In the genomic region with DNA sequence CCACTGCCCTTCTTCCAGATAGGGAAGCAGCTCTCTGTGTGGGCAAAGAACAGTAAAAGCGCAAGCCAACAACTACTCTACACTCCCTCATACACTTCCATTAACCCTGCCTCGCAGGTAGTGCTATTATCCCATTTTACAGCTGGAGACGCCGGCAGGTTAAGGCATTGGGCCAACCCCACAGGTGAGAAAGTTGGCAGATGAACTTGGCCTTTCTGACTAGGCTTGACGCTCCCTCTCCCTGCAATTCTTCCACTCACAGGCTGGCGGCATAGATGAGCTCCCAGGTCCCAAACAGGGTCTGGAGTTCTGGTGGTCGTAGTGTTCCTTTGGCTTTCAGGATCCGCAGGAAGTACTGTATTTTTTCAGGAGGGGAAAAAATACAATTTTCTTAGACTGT, we compare ENCODE assay signal across 9 mouse cellular contexts. TPM values are rescaled to one million over a fixed set of nuclear protein-coding genes. Genes with fewer than 3 reads are reported as not detected.
DNase-seq lines count a peak whose midpoint lies in the region; ATAC-seq lines count a peak whose summit lies in the region.
"Had no signal": no experiment of that assay in that cellular context is flagged by ENCODE, and none has a peak within 500 bp of the region (broad histone marks: within the 10 kb centered on the region; RNA-seq: fewer than 3 reads in every experiment).

No protein-coding gene starts in this region.

- peak; percentile 28; the same call in 1 of the 2 replicates for ATAC-seq in heart, embryonic 16.5 days (replicated peaks; ENCODE audit: extremely low read depth, insufficient read depth, low FRiP score)

- peak overlapping the region; percentile 68; the same call in 1 of the 2 replicates for H3K27ac ChIP-seq in heart, embryonic 16.5 days (ENCODE audit: low read length)

- peak overlapping the region; percentile 79 for H3K9ac ChIP-seq in heart, embryonic 16.5 days (ENCODE audit: low read length)

- intact Hi-C loops in heart, postnatal 25 days (cut with DNase I) = no loop called here
- intact Hi-C loops in gastrocnemius, postnatal 14 days (cut with DNase I; ENCODE audit: low total_unique reads) = no loop called here
- intact Hi-C loops in left cerebral cortex, postnatal 10 days (cut with DNase I) = no loop called here

- H3K4me3 ChIP-seq in heart, embryonic 16.5 days (ENCODE audit: low read length) = peak overlapping the region; percentile 77

- no peak for DNase-seq in heart, postnatal 25 days (ENCODE audit: low spot score)
- peak; percentile 89 for DNase-seq in R1 (ENCODE audit: low read depth, low spot score)
- peak; percentile 53 for DNase-seq in forelimb bud, embryonic 11.5 days (ENCODE audit: low read depth, low spot score)
- DNase-seq in liver = peak; percentile 71
- DNase-seq in retina, embryonic 14.5 days (ENCODE audit: low spot score) = peak; percentile 67
- no peak for DNase-seq in gastrocnemius, postnatal 14 days
- no peak for DNase-seq in left cerebral cortex, postnatal 10 days (ENCODE audit: extremely low spot score in 1 of 2, low spot score in 2 of 2)

- H3K36me3 ChIP-seq in heart, embryonic 16.5 days (ENCODE audit: control insufficient read depth, insufficient read depth) = 0 out of 2 replicates have a peak, but pooled peaks cover 3% of the 10 kb centered on the region

- 13% methylated on average over 8 of the region's 8 CpGs for WGBS in heart, embryonic 16.5 days

- no peaks in the 10 kb centered on the region for H3K27me3 ChIP-seq in heart, embryonic 16.5 days (ENCODE audit: control insufficient read depth, insufficient read depth, low read length)

- H3K4me2 ChIP-seq in heart, embryonic 16.5 days (ENCODE audit: low read depth, low read length) = peak overlapping the region; percentile 89

- H3K9me3 ChIP-seq in heart, embryonic 16.5 days (replicated peaks; ENCODE audit: control insufficient read depth, low read length) = no peaks in the 10 kb centered on the region

- peaks cover 32% of the 10 kb centered on the region for H3K4me1 ChIP-seq in heart, embryonic 16.5 days (ENCODE audit: control insufficient read depth, insufficient read depth, low read length)

RNA-seq across cellular contexts. Expression of a gene that starts 0.5 kb away (rescaled TPM):
- 38.9 and 43.4 TPM in 2 replicates for polyA plus RNA-seq in heart, embryonic 16.5 days (2015; fragmentation: Nextera tagmentation; extraction: Ambion mirVana)
- under 1 TPM; 0.39 to 0.61 TPM for total RNA-seq in heart, postnatal 25 days (2021)
- total RNA-seq in gastrocnemius, postnatal 14 days (2021) = 1 to 10 TPM; 1.3 to 1.6 TPM
- 1 to 10 TPM; 1.1 to 1.4 TPM for total RNA-seq in left cerebral cortex, postnatal 10 days (2021)

RNA-seq across cellular contexts. Expression of a gene that starts 6.3 kb away (rescaled TPM):
- 76.9 and 81.5 TPM in 2 replicates for polyA plus RNA-seq in heart, embryonic 16.5 days (2015; fragmentation: Nextera tagmentation; extraction: Ambion mirVana)
- 10 to 100 TPM; 26.6 to 31.8 TPM for total RNA-seq in heart, postnatal 25 days (2021)
- total RNA-seq in gastrocnemius, postnatal 14 days (2021) = 10 to 100 TPM; 25.7 to 25.9 TPM
- total RNA-seq in left cerebral cortex, postnatal 10 days (2021) = 10 to 100 TPM; 31.1 to 32.5 TPM

RNA-seq across cellular contexts. Expression of a gene that starts 7.8 kb away (rescaled TPM):
- 3.5 and 3.8 TPM in 2 replicates for polyA plus RNA-seq in heart, embryonic 16.5 days (2015; fragmentation: Nextera tagmentation; extraction: Ambion mirVana)
- total RNA-seq in heart, postnatal 25 days (2021) = under 1 TPM; 0.31 to 0.34 TPM
- 1 to 10 TPM; 2.1 to 2.9 TPM for total RNA-seq in gastrocnemius, postnatal 14 days (2021)
- total RNA-seq in left cerebral cortex, postnatal 10 days (2021) = under 1 TPM in 1 of 2 experiments, not detected in 1; 0.45 TPM

RNA-seq across cellular contexts. Expression of a gene that starts 15.4 kb away (rescaled TPM):
- 2.0 and 3.9 TPM in 2 replicates for polyA plus RNA-seq in heart, embryonic 16.5 days (2015; fragmentation: Nextera tagmentation; extraction: Ambion mirVana)
- not detected for total RNA-seq in heart, postnatal 25 days (2021)
- total RNA-seq in gastrocnemius, postnatal 14 days (2021) = not detected
- total RNA-seq in left cerebral cortex, postnatal 10 days (2021) = not detected
- total RNA-seq: adrenal gland, postnatal 36 days had no signal

RNA-seq across cellular contexts. Expression of a gene that starts 24.6 kb away (rescaled TPM):
- 162 and 177 TPM in 2 replicates for polyA plus RNA-seq in heart, embryonic 16.5 days (2015; fragmentation: Nextera tagmentation; extraction: Ambion mirVana)
- total RNA-seq in heart, postnatal 25 days (2021) = 10 to 100 TPM; 25.2 to 40.7 TPM
- 1,000 to 10,000 TPM; 8,430 to 9,008 TPM for total RNA-seq in gastrocnemius, postnatal 14 days (2021)
- 1 to 10 TPM; 7.2 to 7.9 TPM for total RNA-seq in left cerebral cortex, postnatal 10 days (2021)

Comparison
In these comparisons a context has a peak if more than half of its experiments do, and no peak if none do; other contexts are left out.
1. DNase-seq: peak in R1 (single experiment), forelimb bud, embryonic 11.5 days (single experiment), liver (single experiment) and retina, embryonic 14.5 days (single experiment); none in heart, postnatal 25 days (single experiment), gastrocnemius, postnatal 14 days (single experiment) and left cerebral cortex, postnatal 10 days (0 of 2).